22 mouse cellular contexts compared by ENCODE assay signal in genomic region chr3:157787559-157788256, GRCm38 (mm10).
A peak's percentile ranks its signal among the peaks of the same experiment; 100 is the strongest.
DNase-seq lines count a peak whose midpoint lies in the region; ATAC-seq lines count a peak whose summit lies in the region.
"Had no signal": no experiment of that assay in that cellular context is flagged by ENCODE, and none has a peak within 500 bp of the region (broad histone marks: within the 10 kb centered on the region; RNA-seq: fewer than 3 reads in every experiment).

No protein-coding gene starts in this region.

- no peaks in the 10 kb centered on the region for H3K9me3 ChIP-seq in embryonic facial prominence, embryonic 14.5 days (ENCODE audit: control insufficient read depth, low read length)
- no peaks in the 10 kb centered on the region for H3K9me3 ChIP-seq in embryonic facial prominence, embryonic 10.5 days
- no peaks in the 10 kb centered on the region for H3K9me3 ChIP-seq in kidney, embryonic 15.5 days (replicated peaks)
- no peaks in the 10 kb centered on the region for H3K9me3 ChIP-seq in forebrain, embryonic 13.5 days (replicated peaks)
- no peaks in the 10 kb centered on the region for H3K9me3 ChIP-seq in hindbrain, embryonic 14.5 days (ENCODE audit: control insufficient read depth, low read length)
- H3K9me3 ChIP-seq: embryonic facial prominence, embryonic 13.5 days; heart, embryonic 13.5 days; limb, embryonic 13.5 days; liver, embryonic 12.5 days; megakaryocyte, embryonic 14.5 days; midbrain, embryonic 13.5 days had no signal

- 45% methylated on average over 4 of the region's 4 CpGs for WGBS in embryonic facial prominence, embryonic 14.5 days
- 69% methylated on average over 4 of the region's 4 CpGs for WGBS in embryonic facial prominence, embryonic 10.5 days
- WGBS in kidney, embryonic 15.5 days = 57% methylated on average over 4 of the region's 4 CpGs
- 48% methylated on average over 4 of the region's 4 CpGs for WGBS in forebrain, embryonic 13.5 days
- 75% methylated on average over 4 of the region's 4 CpGs for WGBS in hindbrain, embryonic 14.5 days

- H3K27me3 ChIP-seq in embryonic facial prominence, embryonic 14.5 days (replicated peaks; ENCODE audit: control insufficient read depth, insufficient read depth, low read length) = no peaks in the 10 kb centered on the region
- no peaks in the 10 kb centered on the region for H3K27me3 ChIP-seq in embryonic facial prominence, embryonic 10.5 days (replicated peaks; ENCODE audit: low read depth, poor library complexity, severe bottlenecking)
- no peaks in the 10 kb centered on the region for H3K27me3 ChIP-seq in kidney, embryonic 15.5 days
- no peaks in the 10 kb centered on the region for H3K27me3 ChIP-seq in forebrain, embryonic 13.5 days
- no peaks in the 10 kb centered on the region for H3K27me3 ChIP-seq in hindbrain, embryonic 14.5 days (ENCODE audit: control insufficient read depth, insufficient read depth, low read length)
- H3K27me3 ChIP-seq: embryonic facial prominence, embryonic 13.5 days; heart, embryonic 13.5 days; limb, embryonic 13.5 days; liver, embryonic 12.5 days; megakaryocyte, embryonic 14.5 days; midbrain, embryonic 13.5 days had no signal

- DNase-seq in embryonic facial prominence, embryonic 14.5 days (ENCODE audit: low spot score) = peak; percentile 59
- DNase-seq in embryonic facial prominence, embryonic 10.5 days (ENCODE audit: low spot score) = no peak
- DNase-seq in kidney, postnatal 10 days = no peak
- peak; percentile 60 for DNase-seq in Muller cell, postnatal 12 days (ENCODE audit: inconsistent ontology term)
- DNase-seq in hindbrain, embryonic 14.5 days (ENCODE audit: low spot score) = no peak
- DNase-seq in T-cell, adult 2 months (ENCODE audit: low spot score) = no peak
- DNase-seq: cerebellum, adult 18-20 months; cerebellum, postnatal 25 days; gastrocnemius, postnatal 25 days; heart, adult 18-20 months; heart, postnatal 14 days; kidney, adult 2 months; lung, adult 18-20 months had no signal

- H3K4me3 ChIP-seq in embryonic facial prominence, embryonic 14.5 days (ENCODE audit: low read depth, low read length) = no peak overlapping the region
- no peak overlapping the region for H3K4me3 ChIP-seq in embryonic facial prominence, embryonic 10.5 days
- H3K4me3 ChIP-seq in kidney, embryonic 15.5 days (replicated peaks) = no peak overlapping the region
- H3K4me3 ChIP-seq in forebrain, embryonic 13.5 days = no peak overlapping the region
- no peak overlapping the region for H3K4me3 ChIP-seq in hindbrain, embryonic 14.5 days (replicated peaks; ENCODE audit: low read length)
- H3K4me3 ChIP-seq: embryonic facial prominence, embryonic 13.5 days; heart, embryonic 13.5 days; layer of hippocampus, adult 2 months; limb, embryonic 13.5 days; liver, embryonic 12.5 days; megakaryocyte, embryonic 14.5 days; midbrain, embryonic 13.5 days had no signal

- H3K9ac ChIP-seq in embryonic facial prominence, embryonic 14.5 days (ENCODE audit: low read depth, low read length) = no peak overlapping the region
- no peak overlapping the region for H3K9ac ChIP-seq in kidney, embryonic 15.5 days
- H3K9ac ChIP-seq in forebrain, embryonic 13.5 days = no peak overlapping the region
- no peak overlapping the region for H3K9ac ChIP-seq in hindbrain, embryonic 14.5 days
- H3K9ac ChIP-seq: embryonic facial prominence, embryonic 13.5 days; heart, embryonic 13.5 days; limb, embryonic 13.5 days; liver, embryonic 12.5 days; midbrain, embryonic 13.5 days had no signal

- no peak overlapping the region for H3K27ac ChIP-seq in embryonic facial prominence, embryonic 14.5 days (replicated peaks; ENCODE audit: low read depth, low read length)
- H3K27ac ChIP-seq in embryonic facial prominence, embryonic 10.5 days (replicated peaks) = no peak overlapping the region
- H3K27ac ChIP-seq in kidney, embryonic 15.5 days = 0 out of 2 replicates have a peak overlapping the region, but pooled peaks have one; percentile 18
- no peak overlapping the region for H3K27ac ChIP-seq in forebrain, embryonic 13.5 days
- no peak overlapping the region for H3K27ac ChIP-seq in hindbrain, embryonic 14.5 days
- H3K27ac ChIP-seq: embryonic facial prominence, embryonic 13.5 days; heart, embryonic 13.5 days; layer of hippocampus, adult 2 months; limb, embryonic 13.5 days; liver, embryonic 12.5 days; midbrain, embryonic 13.5 days had no signal

- H3K4me1 ChIP-seq in embryonic facial prominence, embryonic 14.5 days (ENCODE audit: control insufficient read depth, insufficient read depth, low read length) = no peaks in the 10 kb centered on the region
- no peaks in the 10 kb centered on the region for H3K4me1 ChIP-seq in embryonic facial prominence, embryonic 10.5 days
- H3K4me1 ChIP-seq in kidney, embryonic 15.5 days = no peaks in the 10 kb centered on the region
- 0 out of 2 replicates have a peak, but pooled peaks cover 3% of the 10 kb centered on the region for H3K4me1 ChIP-seq in forebrain, embryonic 13.5 days
- H3K4me1 ChIP-seq in hindbrain, embryonic 14.5 days (replicated peaks; ENCODE audit: control insufficient read depth, insufficient read depth, low read length) = no peaks in the 10 kb centered on the region
- H3K4me1 ChIP-seq: embryonic facial prominence, embryonic 13.5 days; heart, embryonic 13.5 days; limb, embryonic 13.5 days; liver, embryonic 12.5 days; megakaryocyte, embryonic 14.5 days; midbrain, embryonic 13.5 days had no signal

- ATAC-seq in embryonic facial prominence, embryonic 14.5 days (ENCODE audit: low read depth) = peak; percentile 22; the same call in 1 of the 2 replicates
- ATAC-seq in kidney, embryonic 15.5 days (replicated peaks; ENCODE audit: low FRiP score) = peak; percentile 81
- peak; percentile 65 for ATAC-seq in forebrain, embryonic 13.5 days
- ATAC-seq in hindbrain, embryonic 14.5 days (ENCODE audit: low FRiP score) = no peak
- ATAC-seq: liver, embryonic 12.5 days; midbrain, embryonic 13.5 days had no signal

- H3K4me2 ChIP-seq in embryonic facial prominence, embryonic 14.5 days (ENCODE audit: low read depth, low read length) = no peak overlapping the region
- no peak overlapping the region for H3K4me2 ChIP-seq in kidney, embryonic 15.5 days
- H3K4me2 ChIP-seq in forebrain, embryonic 13.5 days = no peak overlapping the region
- no peak overlapping the region for H3K4me2 ChIP-seq in hindbrain, embryonic 14.5 days (replicated peaks)
- H3K4me2 ChIP-seq: embryonic facial prominence, embryonic 13.5 days; heart, embryonic 13.5 days; limb, embryonic 13.5 days; liver, embryonic 12.5 days; midbrain, embryonic 13.5 days had no signal

- H3K36me3 ChIP-seq in embryonic facial prominence, embryonic 14.5 days (ENCODE audit: control insufficient read depth, insufficient read depth, low read length) = no peaks in the 10 kb centered on the region
- H3K36me3 ChIP-seq in embryonic facial prominence, embryonic 10.5 days (replicated peaks) = no peaks in the 10 kb centered on the region
- no peaks in the 10 kb centered on the region for H3K36me3 ChIP-seq in kidney, embryonic 15.5 days
- H3K36me3 ChIP-seq in forebrain, embryonic 13.5 days (ENCODE audit: poor library complexity, severe bottlenecking) = no peaks in the 10 kb centered on the region
- no peaks in the 10 kb centered on the region for H3K36me3 ChIP-seq in hindbrain, embryonic 14.5 days (replicated peaks; ENCODE audit: control insufficient read depth, insufficient read depth)
- H3K36me3 ChIP-seq: embryonic facial prominence, embryonic 13.5 days; heart, embryonic 13.5 days; limb, embryonic 13.5 days; liver, embryonic 12.5 days; midbrain, embryonic 13.5 days had no signal

Comparison
In these comparisons a context has a peak if more than half of its experiments do, and no peak if none do; other contexts are left out.
1. DNase-seq: peak in embryonic facial prominence, embryonic 14.5 days (single experiment) and Muller cell, postnatal 12 days (single experiment); none in embryonic facial prominence, embryonic 10.5 days (single experiment), kidney, postnatal 10 days (single experiment), hindbrain, embryonic 14.5 days (single experiment) and T-cell, adult 2 months (single experiment).